Mouse (Mus musculus) frontal cortex, postnatal 14 days (tissue): ENCODE measurements around the gene Ift22.
"Not testable (repeated sequence)": the region's sequence is repeated elsewhere in the genome, so short reads cannot be mapped to it uniquely, and the experiment has no call there.

Experiments used
- DNase-seq, 2 experiments: peaks; one replicate each; pipeline ENCODE4 v3.0.0; 2022; ENCODE audit warnings: low spot score in 2 of 2

The Ift22 gene

DNA sequence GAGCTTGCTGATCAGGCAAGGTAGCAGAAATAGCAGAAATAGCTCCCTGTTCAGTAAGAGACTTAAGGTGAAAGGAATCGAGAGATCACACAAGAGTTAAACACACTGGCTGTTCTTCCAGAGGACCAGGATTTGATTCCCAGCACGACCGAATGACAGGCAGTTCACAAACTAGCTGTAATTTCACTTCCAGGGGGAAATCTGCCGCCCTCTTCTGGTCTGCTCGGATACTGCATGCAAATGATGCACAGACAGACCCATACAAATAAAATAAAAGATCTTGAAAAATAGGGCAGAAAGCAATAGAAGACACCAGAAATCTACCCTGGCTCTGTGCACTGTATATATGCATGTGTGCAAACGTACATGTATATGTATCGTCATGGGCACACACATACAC is 2.3 kb upstream of the Ift22 start:
- no peak for DNase-seq

GRCm38 (mm10) chr5:136907587-136907986 is 363 bp upstream of the Ift22 start:
- no peak for DNase-seq

DNA sequence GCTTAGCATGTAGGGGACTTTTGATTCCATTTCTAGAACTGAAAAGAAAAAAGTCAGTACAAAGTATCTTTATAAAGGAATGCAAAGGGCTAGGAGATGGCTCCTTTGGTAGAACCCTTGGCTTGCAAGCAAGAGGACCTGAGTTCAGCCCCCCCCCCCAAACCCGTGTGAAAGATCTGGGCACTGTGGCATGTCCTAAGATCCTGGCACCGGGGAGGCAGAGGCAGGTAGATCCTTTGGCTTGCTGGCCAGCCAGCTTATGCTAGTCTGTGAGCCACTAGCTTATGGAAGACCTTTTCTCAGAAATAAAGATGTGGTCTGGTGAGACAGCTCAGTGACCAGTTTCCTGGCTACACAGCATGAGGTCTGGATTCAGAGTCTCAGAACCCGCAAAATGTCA is 6.2 kb downstream of the Ift22 start:
- no peak for DNase-seq

DNA sequence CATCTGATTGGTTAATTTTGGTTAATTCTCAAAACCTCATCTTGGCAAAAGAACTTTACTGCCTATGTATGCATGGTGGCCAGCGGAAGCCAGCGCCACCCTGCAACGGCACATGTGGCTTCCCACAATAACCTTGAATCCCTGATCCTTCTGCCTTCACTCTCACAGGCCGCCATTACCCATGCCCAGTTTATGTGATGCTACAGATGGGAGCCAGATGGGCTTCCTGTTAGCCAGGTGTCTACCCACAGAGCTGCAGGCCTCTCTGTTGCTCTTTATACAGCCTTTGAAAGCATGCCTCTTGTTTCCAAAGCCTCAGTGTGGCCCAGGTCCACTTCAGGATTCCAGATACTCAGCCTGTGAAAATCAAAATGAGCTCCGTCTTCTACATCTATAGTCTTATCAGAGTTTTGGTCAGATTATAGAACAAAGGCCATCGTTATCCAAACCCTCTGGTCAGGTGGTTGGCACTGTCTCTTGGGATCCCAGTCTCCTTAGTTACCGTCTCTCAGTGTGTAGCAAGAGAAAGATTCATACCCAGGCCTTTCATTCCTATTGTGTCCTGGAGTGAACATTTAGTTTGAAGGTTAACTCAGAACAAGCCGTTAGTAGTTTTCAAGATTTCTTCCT is 9.8 kb downstream of the Ift22 start:
- no peak for DNase-seq

GRCm38 (mm10) chr5:136918655-136919472 is 10.9 kb downstream of the Ift22 start:
- DNase-seq = peak; percentile 71 to 73

- DNase-seq = peak in 1 of 2 experiments; percentile 14
Observed at GRCm38 (mm10) chr5:136919546-136920301, 11.8 kb downstream of the Ift22 start.

- DNase-seq = no peak
Observed at GRCm38 (mm10) chr5:136922830-136923229, 14.9 kb downstream of the Ift22 start.

- no peak for DNase-seq
Observed at GRCm38 (mm10) chr5:136923751-136924478, 16.0 kb downstream of the Ift22 start.

- DNase-seq = peak; percentile 60 to 83
Observed at GRCm38 (mm10) chr5:136929073-136929472, 21.1 kb downstream of the Ift22 start.

DNA sequence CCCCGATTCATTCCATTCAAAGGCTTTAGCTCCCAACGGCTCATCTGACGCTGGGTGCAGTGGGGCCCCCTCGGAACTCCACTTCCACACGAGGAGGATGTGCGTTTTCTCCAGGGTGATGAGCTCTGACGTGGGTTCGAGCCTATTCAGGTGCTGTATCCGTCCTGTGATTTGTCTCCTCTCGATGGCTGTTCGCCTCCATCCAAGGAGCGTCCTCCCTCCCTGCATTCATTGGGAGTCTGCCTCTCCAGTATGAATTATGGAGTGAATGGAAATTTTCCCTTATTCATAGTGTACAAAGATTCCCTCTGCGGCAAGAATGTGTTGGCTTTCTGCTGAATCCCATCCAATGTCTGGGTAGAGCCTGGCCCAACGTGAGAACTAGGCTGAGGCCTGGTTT is 23.9 kb downstream of the Ift22 start:
- no peak for DNase-seq

DNA sequence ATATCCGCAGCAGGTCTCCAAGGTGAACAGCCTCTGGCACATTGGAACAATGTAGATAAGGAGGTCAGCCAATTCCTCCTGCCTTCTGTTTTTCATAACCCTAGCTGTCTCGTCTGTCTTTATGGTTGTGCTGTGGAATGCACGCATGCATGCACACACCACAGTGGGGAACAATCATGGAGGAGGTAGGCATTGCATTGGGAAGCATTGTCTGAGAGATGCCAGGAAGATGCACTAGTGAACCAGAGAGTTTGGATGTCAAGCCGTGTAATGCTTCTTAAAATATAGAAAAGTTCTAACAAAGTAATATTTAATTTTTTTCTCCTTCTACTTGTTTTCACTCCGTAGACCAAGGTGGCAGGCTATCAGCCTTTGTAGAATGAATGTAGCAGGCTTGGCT is 25.0 kb downstream of the Ift22 start:
- no peak for DNase-seq

- DNase-seq = no peak
Observed at GRCm38 (mm10) chr5:136933930-136934329, 26.0 kb downstream of the Ift22 start.

DNA sequence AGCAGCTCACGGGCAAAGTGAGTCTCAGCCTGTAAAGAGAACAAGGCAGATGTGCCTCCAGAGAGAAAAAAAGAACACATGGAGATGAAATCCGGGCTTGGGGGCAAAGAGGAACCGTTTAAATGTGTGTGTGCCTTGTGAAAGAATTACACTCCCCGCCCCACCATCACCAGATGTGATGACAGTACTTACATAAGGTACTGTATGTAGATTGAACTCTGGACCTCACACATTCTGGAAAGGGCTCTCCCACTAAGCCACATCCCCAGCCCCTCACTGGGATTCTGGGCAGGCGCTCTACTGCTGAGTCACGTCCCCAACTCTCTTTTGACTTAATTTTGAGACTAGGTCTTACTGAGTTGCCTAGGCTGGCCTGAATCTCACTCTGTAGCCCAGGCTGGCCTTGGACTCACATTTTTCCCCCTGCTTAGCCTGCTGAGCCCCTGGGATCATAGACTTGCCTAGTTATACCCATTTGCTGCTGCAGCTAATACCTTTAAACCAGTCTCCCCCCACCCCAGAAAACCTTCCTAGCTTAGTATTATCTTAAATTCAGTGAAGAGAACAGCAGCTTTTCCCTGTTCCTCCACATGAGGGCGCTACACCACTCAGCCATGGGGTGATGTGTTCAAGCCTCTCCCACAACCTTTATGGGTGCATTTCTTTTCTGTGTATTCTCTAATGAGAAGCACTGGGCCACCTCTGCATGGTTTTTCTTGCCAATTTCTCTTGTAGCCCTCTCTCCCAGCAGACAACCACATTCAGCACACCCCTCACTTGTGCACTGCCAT is 28.1 kb downstream of the Ift22 start:
- DNase-seq = no peak

DNA sequence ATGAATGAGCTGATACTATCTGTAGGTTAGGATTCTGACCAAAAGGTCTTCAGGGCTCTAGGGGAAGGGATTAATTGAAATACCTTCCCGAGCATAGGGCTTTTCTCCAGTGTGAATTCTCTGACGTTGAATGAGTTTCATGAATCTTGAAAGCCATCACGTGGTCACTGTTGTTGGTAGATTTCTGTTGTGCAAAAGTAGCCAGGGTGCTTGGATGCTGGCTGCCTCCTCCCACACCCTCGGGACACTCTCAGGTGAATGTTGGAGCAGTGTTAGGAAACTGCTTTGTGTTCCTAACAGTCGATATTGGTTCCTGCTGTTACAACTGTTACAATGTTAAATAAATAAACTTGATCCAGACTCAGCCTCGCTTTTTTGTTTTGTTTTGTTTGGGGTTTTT is 28.8 kb downstream of the Ift22 start:
- DNase-seq = no peak

- no peak for DNase-seq
Observed at GRCm38 (mm10) chr5:136937621-136938020, 29.7 kb downstream of the Ift22 start.

DNA sequence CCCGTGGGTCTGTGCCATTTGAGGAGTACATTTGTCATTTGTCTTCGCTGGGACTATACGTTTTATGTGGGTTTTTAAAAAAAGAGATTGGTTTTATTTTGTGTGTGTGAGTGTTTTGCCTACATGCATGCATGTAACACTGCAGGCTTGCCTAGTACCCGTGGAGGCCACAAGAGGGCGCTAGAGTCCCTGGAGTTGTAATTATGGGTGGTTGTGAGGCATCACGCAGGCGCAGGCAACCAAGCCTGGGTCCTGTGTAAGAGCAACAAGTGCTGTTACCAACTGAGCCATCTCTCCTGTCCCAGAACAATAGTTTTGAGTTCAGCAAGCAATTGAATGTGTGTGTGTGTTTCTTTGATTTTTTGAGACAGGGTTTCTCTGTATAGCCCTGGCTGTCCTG is 31.3 kb downstream of the Ift22 start:
- DNase-seq = no peak

GRCm38 (mm10) chr5:136940029-136940428 is 32.1 kb downstream of the Ift22 start:
- DNase-seq = not testable (repeated sequence)

GRCm38 (mm10) chr5:136940845-136941560 is 33.1 kb downstream of the Ift22 start:
- DNase-seq = no peak

DNA sequence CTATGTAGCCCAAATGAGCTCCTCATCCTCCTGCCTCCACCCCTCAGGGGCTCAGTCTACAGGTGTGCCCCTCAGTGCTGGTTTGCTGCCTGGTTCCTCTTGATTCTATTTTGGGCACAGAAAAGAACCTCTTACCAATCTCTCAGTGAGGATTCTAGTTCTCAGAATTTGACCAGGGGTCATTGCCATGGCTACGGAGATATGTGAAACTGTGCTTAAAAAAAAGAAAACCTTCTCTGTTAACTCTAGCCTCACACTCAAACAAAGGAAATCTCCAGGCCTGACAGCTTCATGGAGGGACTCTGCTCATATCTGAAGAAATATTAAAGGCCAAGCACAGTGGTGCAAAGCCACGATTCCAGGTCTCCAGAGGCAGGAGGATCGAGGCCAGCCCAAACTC is 34.8 kb downstream of the Ift22 start:
- DNase-seq = no peak

GRCm38 (mm10) chr5:136943382-136943781 is 35.4 kb downstream of the Ift22 start:
- DNase-seq = no peak
